Mouse (Mus musculus) midbrain, embryonic 14.5 days (tissue): ENCODE results near the gene Ube2q2. TPM values are rescaled to one million over a fixed set of nuclear protein-coding genes. Genes with fewer than 3 reads are reported as not detected.
"Not testable (repeated sequence)": the region's sequence is repeated elsewhere in the genome, so short reads cannot be mapped to it uniquely, and the experiment has no call there.

Experiments
- ATAC-seq: fragments of 200-750 bp; cut with Nextera tagmentation; 2 replicates; pipeline ENCODE4 v1.8.0; 2017; ENCODE audit warnings: moderate number of reproducible peaks, moderate library complexity; ENCODE audit not compliant: low FRiP score, low TSS enrichment
- DNase-seq: peaks from one replicate; pipeline ENCODE4 v3.0.0-alpha.2; 2015
- H3K27ac ChIP-seq: fragments of 300-500 bp; sonication (generic); replicated peaks from 2 replicates; pipeline ENCODE4 v1.5.1; 2014; ENCODE audit warnings: mild to moderate bottlenecking, low read depth, low read length, moderate library complexity
- H3K27me3 ChIP-seq: fragments of 300-500 bp; sonication (generic); 2 replicates; pipeline ENCODE4 v1.6.1; 2014; ENCODE audit warnings: low read length, control low read depth, mixed read lengths; ENCODE audit not compliant: control insufficient read depth, insufficient read depth
- H3K36me3 ChIP-seq: fragments of 300-500 bp; sonication (generic); 2 replicates; pipeline ENCODE4 v1.6.1; 2014; ENCODE audit warnings: low read length, control low read depth; ENCODE audit not compliant: control insufficient read depth, insufficient read depth
- H3K4me1 ChIP-seq: fragments of 300-500 bp; sonication (generic); 2 replicates; pipeline ENCODE4 v1.6.1; 2014; ENCODE audit warnings: mild to moderate bottlenecking, antibody characterized with exemption, low read length, control low read depth; ENCODE audit not compliant: control insufficient read depth, insufficient read depth
- H3K4me2 ChIP-seq: fragments of 300-500 bp; sonication (generic); 2 replicates; pipeline ENCODE4 v1.6.1; 2014; ENCODE audit warnings: mild to moderate bottlenecking, low read length, moderate library complexity
- H3K4me3 ChIP-seq: fragments of 300-500 bp; sonication (generic); replicated peaks from 2 replicates; pipeline ENCODE4 v1.5.1; 2014; ENCODE audit warnings: low read depth, low read length
- H3K9ac ChIP-seq: fragments of 300-500 bp; sonication (generic); replicated peaks from 2 replicates; pipeline ENCODE4 v1.6.1; 2014; ENCODE audit warnings: mild to moderate bottlenecking, low read length, moderate library complexity
- H3K9me3 ChIP-seq: fragments of 300-500 bp; sonication (generic); 2 replicates; pipeline ENCODE4 v1.6.1; 2016; ENCODE audit warnings: low read length, control low read depth, mixed read lengths; ENCODE audit not compliant: control insufficient read depth
- WGBS: fragments of 180-500 bp; shearing (Covaris S2); extraction: QIAGEN DNeasy Blood & Tissue Kit; methylation state at CpG from one replicate; pipeline ENCODE4 v1.1.7; 2014; 5-methylcytosine and 5-hydroxymethylcytosine counted together
- polyA plus RNA-seq: library from polyadenylated mRNA; unstranded; fragments of >200 nt; fragmentation: Nextera tagmentation; extraction: Ambion mirVana; gene quantifications from 2 replicates; pipeline ENCODE4 v1.2.1, GENCODE M21; 2014

The Ube2q2 gene
- polyA plus RNA-seq, 1 experiment from 2014 or later, result 47.1 TPM

GRCm38 (mm10) chr9:55241863-55242685, 93.4 kb downstream of the Ube2q2 start:
- 0 out of 2 replicates have a peak overlapping the region, but pooled peaks have one; percentile 5 for H3K4me3 ChIP-seq
- H3K27me3 ChIP-seq, result no peaks in the 10 kb centered on the region
- H3K27ac ChIP-seq, result no peak overlapping the region
- no peak for ATAC-seq
- DNase-seq, result peak; percentile 40
- H3K36me3 ChIP-seq, result no peaks in the 10 kb centered on the region
- no peaks in the 10 kb centered on the region for H3K9me3 ChIP-seq
- 39% methylated on average over 24 of the region's 24 CpGs for WGBS
- no peak overlapping the region for H3K9ac ChIP-seq
- no peaks in the 10 kb centered on the region for H3K4me1 ChIP-seq
- H3K4me2 ChIP-seq, result peak overlapping the region; percentile 45

- H3K9me3 ChIP-seq, result no peaks in the 10 kb centered on the region
- no peak for DNase-seq
- WGBS, result 79% methylated on average over 3 of the region's 3 CpGs
- H3K36me3 ChIP-seq, result no peaks in the 10 kb centered on the region
- H3K27ac ChIP-seq, result no peak overlapping the region
- no peaks in the 10 kb centered on the region for H3K27me3 ChIP-seq
- H3K4me2 ChIP-seq, result no peak overlapping the region
- no peak overlapping the region for H3K9ac ChIP-seq
- no peak for ATAC-seq
- H3K4me1 ChIP-seq, result no peaks in the 10 kb centered on the region
- H3K4me3 ChIP-seq, result no peak overlapping the region
Measured at GRCm38 (mm10) chr9:55243280-55243679, 94.6 kb downstream of the Ube2q2 start.

GRCm38 (mm10) chr9:55244079-55244478, 95.4 kb downstream of the Ube2q2 start:
- Histone ChIP-seq H3K4me3 (no peak overlapping the region), H3K9ac (no peak overlapping the region), H3K4me2 (no peak overlapping the region), H3K27me3 (no peaks in the 10 kb centered on the region), H3K27ac (no peak overlapping the region), H3K4me1 (no peaks in the 10 kb centered on the region), H3K9me3 (no peaks in the 10 kb centered on the region), H3K36me3 (no peaks in the 10 kb centered on the region)
- ATAC-seq (no peak), DNase-seq (no peak)
- WGBS, result 82% methylated on average over 3 of the region's 3 CpGs

GRCm38 (mm10) chr9:55245057-55245750, 96.5 kb downstream of the Ube2q2 start:
- WGBS, result 97% methylated on average over 1 of the region's 1 CpGs
- not testable (repeated sequence) for H3K4me3 ChIP-seq, DNase-seq, ATAC-seq, H3K27me3 ChIP-seq, H3K9ac ChIP-seq, H3K36me3 ChIP-seq, H3K9me3 ChIP-seq, H3K27ac ChIP-seq, H3K4me2 ChIP-seq, H3K4me1 ChIP-seq

DNA sequence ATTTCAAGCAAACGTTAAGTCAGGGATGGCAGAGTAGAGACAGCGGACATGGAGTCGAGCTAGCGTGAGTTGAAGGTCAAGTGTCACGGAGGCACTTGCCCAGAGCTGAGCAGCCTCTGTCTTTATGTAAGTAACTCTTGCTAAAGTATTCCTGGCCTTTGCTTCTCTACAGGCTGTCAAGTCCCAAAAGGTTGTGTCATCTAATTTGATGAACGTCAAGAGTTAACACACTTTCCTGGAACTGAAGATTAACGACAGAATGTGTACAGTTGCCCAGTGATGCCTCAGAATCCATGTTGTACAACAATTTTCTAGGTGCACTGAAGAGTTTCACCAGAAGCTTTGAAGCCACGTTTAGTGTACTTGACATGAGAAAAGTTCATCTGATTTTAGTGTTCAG, 97.8 kb downstream of the Ube2q2 start:
- no peak overlapping the region for H3K4me2 ChIP-seq
- 82% methylated on average over 8 of the region's 8 CpGs for WGBS

GRCm38 (mm10) chr9:55246918-55247317, 98.3 kb downstream of the Ube2q2 start:
- DNase-seq (no peak), ATAC-seq (no peak)
- Histone ChIP-seq H3K4me2 (no peak overlapping the region), H3K4me1 (no peaks in the 10 kb centered on the region), H3K27me3 (no peaks in the 10 kb centered on the region), H3K27ac (no peak overlapping the region), H3K9me3 (no peaks in the 10 kb centered on the region), H3K9ac (no peak overlapping the region), H3K36me3 (no peaks in the 10 kb centered on the region), H3K4me3 (no peak overlapping the region)
- 93% methylated on average over 4 of the region's 4 CpGs for WGBS

More for the DNA sequence above, 97.8 kb downstream of the Ube2q2 start:
- no peak for ATAC-seq
- H3K36me3 ChIP-seq, result no peaks in the 10 kb centered on the region
- no peak overlapping the region for H3K9ac ChIP-seq
- no peaks in the 10 kb centered on the region for H3K27me3 ChIP-seq
- H3K4me3 ChIP-seq, result no peak overlapping the region
- H3K9me3 ChIP-seq, result no peaks in the 10 kb centered on the region
- DNase-seq, result no peak
- no peak overlapping the region for H3K27ac ChIP-seq
- no peaks in the 10 kb centered on the region for H3K4me1 ChIP-seq

DNA sequence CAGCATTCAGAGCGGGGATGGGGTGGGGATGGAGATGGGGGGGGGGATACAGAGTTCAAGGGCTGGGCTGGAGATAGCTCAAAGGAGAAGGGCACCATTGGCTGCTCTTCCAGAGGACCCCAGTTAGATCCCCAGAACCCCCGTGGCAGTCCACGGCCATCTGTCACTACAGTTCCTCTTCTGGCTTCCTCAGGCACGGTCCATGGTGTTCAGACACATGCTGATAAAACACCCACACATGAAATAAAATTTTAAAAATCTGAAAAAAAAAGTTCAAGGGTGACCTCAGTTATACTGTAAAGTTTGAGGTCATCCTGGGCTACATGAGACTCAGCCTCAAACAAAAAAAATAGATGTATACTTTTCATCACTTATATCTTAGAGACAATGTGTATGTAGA, 99.8 kb downstream of the Ube2q2 start:
- H3K9me3 ChIP-seq, result no peaks in the 10 kb centered on the region
- no peaks in the 10 kb centered on the region for H3K27me3 ChIP-seq
- H3K27ac ChIP-seq, result no peak overlapping the region
- WGBS, result 94% methylated on average over 4 of the region's 4 CpGs
- ATAC-seq, result no peak
- H3K4me2 ChIP-seq, result no peak overlapping the region
- no peak for DNase-seq
- H3K9ac ChIP-seq, result no peak overlapping the region
- H3K4me3 ChIP-seq, result no peak overlapping the region
- H3K36me3 ChIP-seq, result no peaks in the 10 kb centered on the region
- no peaks in the 10 kb centered on the region for H3K4me1 ChIP-seq

DNA sequence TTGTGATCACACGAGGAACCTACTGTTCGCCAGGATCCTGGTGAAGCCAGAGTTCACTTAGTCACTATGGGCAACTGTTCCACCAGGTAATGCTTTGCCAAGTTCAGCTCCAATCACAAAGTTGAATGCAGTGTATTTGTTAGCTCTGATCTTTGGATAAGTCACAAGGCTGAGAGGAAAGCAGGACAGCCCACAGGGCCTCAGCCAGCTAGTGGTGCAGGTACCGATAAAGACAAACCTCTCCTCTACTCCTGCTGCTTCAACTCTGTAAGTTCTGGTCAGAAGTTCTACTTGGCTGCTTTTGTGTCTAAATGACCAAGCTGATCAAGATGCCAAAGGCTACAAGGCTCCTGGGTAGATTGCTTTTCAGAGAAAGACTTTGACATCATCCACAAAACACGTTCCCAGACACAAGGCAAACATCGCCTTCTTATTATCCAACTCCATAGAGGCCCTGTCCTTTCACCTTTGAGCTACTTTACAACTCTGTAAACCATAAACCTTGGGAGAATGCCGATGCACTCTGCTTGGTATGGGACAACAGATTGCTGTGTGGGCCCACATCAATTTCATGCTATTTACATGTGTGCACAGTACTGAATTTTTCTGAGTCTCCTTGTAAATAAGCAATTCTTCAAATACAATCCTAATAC, 102.1 kb downstream of the Ube2q2 start:
- Histone ChIP-seq H3K27ac (no peak overlapping the region), H3K4me3 (no peak overlapping the region), H3K4me1 (no peaks in the 10 kb centered on the region), H3K36me3 (no peaks in the 10 kb centered on the region), H3K4me2 (no peak overlapping the region), H3K9ac (no peak overlapping the region), H3K27me3 (no peaks in the 10 kb centered on the region), H3K9me3 (no peaks in the 10 kb centered on the region)
- WGBS, result 91% methylated on average over 6 of the region's 6 CpGs
- ATAC-seq, result no peak
- no peak for DNase-seq
